Mouse (Mus musculus) lung, postnatal 4 days (tissue): ENCODE data around the gene Mogs.
A peak's percentile ranks its signal among the peaks of the same experiment; 100 is the strongest.

Experiments
- DNase-seq, 2 experiments: peaks; one replicate each; pipeline ENCODE4 v3.0.0; 2021

The Mogs gene

GRCm38 (mm10) chr6:83098411-83098810 lies 16.9 kb upstream of the Mogs start:
- no peak for DNase-seq

- peak; percentile 92 for DNase-seq
Observed at GRCm38 (mm10) chr6:83101316-83101687, 14.0 kb upstream of the Mogs start, which contains the start of the genes Ccdc142 and Gm42688. Gene Ccdc142 (plus strand): TSS chr6:83101601. Gene Gm42688 (plus strand): TSS chr6:83101617.

DNA sequence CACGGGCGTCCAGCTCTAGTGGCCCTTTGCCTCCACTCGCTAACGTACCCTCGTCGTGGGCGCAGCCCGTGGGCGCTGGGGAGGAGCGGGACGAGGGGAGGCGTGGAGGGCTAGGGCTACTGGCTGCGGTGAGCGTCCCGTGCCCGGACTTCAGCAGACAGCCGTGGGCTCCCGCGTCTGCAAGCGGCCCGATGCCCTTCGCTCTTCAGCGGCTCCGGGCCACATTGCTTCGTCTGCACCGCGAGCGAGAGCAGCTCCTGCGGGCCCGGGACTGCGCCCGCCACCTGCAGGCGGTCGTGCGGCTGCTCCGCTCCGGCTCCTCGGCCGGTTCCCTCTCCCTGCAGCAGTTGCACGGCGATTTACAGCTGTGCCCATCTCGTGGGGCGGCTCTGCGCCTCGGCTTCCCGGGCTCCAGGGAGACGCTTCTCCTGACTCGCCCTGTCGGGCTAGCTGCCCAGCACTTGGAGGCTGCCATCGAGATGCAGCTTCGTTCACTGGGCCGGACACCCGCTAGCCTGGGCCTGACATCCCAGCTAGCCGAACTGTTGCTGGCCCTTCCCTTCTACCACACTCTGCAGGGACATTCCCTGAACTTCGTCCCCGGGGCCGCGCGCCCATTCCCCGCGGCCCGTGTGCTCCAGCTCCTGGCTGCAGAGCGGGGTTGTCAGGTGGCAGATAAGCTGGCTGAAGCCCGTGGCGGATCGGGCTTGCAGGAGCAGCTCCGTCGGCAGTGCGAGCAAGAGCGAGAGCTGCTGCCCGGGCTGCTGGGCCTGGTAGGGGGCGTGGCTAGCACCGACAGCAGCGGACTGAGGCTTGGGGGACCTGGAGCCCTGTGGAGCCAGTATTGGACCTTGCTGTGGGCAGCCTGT lies 13.4 kb upstream of the Mogs start:
- DNase-seq = peak; percentile 79 to 83

GRCm38 (mm10) chr6:83103130-83103650 lies 12.1 kb upstream of the Mogs start:
- DNase-seq = no peak

DNA sequence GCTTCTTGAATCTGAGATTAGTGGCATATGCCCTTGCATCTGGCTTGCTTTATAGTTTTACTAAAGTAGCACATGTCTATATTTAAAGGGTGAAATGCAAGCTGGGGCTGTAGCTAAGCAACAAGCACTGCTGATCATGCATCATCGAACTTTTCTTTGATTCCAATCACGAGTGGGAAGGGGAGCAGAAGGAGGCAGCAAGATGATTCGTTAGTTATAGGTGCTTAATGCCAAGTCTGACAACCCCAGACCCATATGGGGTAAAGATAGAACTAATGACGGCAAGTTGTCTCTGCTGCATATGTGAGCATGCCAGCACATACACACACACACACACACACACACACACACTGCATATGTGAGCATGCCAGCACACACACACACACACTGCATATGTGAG lies 11.1 kb upstream of the Mogs start:
- no peak for DNase-seq

GRCm38 (mm10) chr6:83107566-83108400 lies 7.5 kb upstream of the Mogs start:
- peak; percentile 79 to 89 for DNase-seq

- DNase-seq = peak; percentile 88
Observed at GRCm38 (mm10) chr6:83108762-83109668, 6.3 kb upstream of the Mogs start, which contains the start of gene Mrpl53. Gene Mrpl53 (plus strand): TSS chr6:83109040.

GRCm38 (mm10) chr6:83111510-83112136 lies 3.7 kb upstream of the Mogs start:
- DNase-seq = no peak

- no peak for DNase-seq
Observed at GRCm38 (mm10) chr6:83115682-83116372, 531 bp downstream of the Mogs start.

- DNase-seq = no peak
Observed at GRCm38 (mm10) chr6:83116373-83117164, 1.3 kb downstream of the Mogs start.

GRCm38 (mm10) chr6:83117165-83117438 lies 1.8 kb downstream of the Mogs start:
- no peak for DNase-seq

GRCm38 (mm10) chr6:83117616-83118015 lies 2.3 kb downstream of the Mogs start:
- no peak for DNase-seq

GRCm38 (mm10) chr6:83118369-83118768 lies 3.1 kb downstream of the Mogs start:
- DNase-seq = no peak

DNA sequence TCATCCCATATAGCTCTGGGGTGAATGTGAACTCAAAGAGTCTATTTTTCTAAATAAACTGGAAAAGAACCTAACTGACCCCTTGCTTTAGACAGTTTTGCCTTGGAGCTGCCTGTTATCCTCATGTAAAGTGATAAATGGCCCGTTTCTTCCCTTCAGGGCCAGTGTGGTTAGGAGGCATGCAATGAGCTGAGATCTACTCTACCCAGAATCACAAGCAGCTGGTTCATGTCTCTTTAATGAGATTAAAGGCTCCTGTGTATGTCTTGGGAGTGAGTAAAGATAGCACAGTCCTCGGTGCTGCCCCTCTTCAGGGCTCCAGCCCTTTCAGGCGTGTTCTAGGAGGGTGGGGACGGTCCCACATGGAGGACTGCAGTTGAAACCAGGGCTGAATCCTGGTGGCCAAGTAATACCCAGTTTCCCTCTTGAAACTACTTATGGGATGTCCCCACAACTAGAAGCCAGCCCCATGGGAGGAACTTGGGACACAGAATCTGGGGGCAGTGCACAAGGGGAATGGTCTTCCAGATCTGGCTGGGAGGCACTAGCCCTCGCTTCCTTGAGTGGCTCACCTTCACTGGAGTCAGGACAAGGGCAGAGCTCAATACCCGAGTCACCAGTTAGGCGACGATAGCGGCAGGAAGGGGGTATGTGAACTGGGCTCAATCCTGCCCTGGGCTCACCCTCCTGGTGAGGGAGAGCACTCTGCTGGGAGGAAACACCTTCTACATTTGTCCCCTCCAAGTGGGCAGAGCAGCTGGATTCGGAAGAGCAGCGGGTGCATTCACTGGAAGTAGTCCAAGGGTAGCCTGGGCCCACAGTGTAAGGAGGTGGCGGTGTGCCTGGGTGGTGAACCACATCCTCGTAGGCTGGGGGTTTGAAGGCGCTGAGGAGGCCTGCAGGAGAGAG lies 3.8 kb downstream of the Mogs start:
- DNase-seq = no peak

DNA sequence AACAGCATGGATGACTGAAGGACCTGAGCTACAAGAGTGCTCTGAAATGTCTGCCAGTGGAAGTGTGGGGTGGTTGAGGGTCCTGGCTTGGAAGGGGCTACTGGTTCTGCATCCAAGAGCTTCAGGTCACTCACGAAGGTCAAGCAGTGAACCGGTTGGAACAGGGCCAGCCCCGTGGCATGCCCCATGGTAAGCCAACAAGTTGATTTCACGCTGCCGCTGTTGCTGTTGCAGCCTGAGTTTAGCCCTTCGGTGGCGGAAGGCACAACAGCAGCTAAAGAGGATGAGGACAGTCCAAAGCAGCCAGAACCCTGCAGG lies 4.4 kb downstream of the Mogs start:
- DNase-seq = peak in 1 of 2 experiments; percentile 34

GRCm38 (mm10) chr6:83120930-83121862 lies 5.9 kb downstream of the Mogs start, which contains the start of gene Wbp1:
Gene Wbp1 (minus strand): TSS chr6:83121559.
- DNase-seq = peak; percentile 95 to 98

DNA sequence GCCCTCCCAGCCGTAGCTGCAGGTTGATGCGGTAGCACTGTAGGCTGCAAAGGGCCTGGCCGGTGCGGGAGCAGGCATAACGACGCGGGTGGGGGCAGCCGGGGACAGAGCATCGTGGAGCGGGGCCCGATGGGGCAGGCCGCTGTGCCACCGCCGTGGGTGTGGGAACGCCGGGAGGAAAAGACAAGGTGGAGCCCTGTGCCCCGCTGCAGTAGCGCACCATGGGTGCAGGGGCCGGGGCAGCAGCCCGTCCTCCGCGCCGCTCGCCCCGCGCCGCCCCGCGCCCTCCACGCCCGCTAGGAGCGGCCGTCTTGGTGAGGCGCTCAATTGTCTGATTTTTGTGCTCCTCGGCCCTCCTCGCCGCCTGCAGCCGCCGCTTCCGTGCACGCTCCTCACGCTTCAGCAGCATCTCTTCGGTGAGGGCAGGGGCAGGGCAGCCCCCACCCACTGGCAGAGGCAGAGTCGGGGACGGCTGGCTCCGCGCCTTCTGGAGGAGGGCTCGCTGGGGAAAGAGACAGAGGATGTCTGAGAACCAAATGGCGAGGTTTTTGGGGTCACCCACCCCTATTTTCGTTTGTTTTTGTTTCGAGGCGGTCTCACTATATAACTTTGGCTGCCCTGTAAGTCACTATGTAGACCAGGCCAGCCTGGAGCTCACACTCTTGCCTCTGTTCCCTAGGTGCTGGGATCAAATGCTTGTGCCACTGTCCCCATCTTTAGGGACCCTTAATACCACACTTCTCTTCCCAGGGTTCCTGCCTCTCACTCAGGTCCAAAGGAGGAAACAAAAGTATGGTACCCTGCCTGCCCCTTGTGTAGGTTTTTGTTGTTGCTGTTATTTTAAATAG lies 6.8 kb downstream of the Mogs start:
- DNase-seq = no peak
